Mouse (Mus musculus) mouse trophoblast stem cell (cell line): ENCODE data around the gene Romo1.
"Not testable (repeated sequence)": the region's sequence is repeated elsewhere in the genome, so short reads cannot be mapped to it uniquely, and the experiment has no call there.

ENCODE experiments used
- in situ Hi-C, 2 experiments: fragments of 300-500 bp; cut with MseI, MboI; formaldehyde crosslinking; loops; 2 replicates in 1 of 2; 3 replicates in 1 of 2; pipeline ENCODE4 v1.15.1; 2025

Romo1 gene

DNA sequence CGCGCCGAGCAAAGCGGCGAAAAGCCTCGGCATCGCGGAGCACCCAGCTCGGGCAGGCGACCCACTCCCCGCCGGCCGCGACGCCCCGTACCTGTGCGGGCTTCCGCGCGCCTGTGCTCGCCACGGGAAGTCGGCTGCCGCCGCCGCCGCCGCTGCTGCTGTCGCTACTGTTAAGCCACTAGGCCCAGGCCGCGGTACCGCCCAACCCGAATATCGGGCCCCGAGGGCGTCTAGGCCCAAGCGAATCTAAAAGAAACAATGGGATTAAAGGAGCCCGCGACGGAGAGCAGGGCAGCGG is 35.9 kb downstream of the Romo1 start:
- in situ Hi-C loops = no loop called here

- in situ Hi-C loops = no loop called here
Observed at GRCm38 (mm10) chr2:156180094-156180821, 36.4 kb downstream of the Romo1 start, which contains the start of gene Rbm39. Gene Rbm39 (minus strand): TSS chr2:156180238.

DNA sequence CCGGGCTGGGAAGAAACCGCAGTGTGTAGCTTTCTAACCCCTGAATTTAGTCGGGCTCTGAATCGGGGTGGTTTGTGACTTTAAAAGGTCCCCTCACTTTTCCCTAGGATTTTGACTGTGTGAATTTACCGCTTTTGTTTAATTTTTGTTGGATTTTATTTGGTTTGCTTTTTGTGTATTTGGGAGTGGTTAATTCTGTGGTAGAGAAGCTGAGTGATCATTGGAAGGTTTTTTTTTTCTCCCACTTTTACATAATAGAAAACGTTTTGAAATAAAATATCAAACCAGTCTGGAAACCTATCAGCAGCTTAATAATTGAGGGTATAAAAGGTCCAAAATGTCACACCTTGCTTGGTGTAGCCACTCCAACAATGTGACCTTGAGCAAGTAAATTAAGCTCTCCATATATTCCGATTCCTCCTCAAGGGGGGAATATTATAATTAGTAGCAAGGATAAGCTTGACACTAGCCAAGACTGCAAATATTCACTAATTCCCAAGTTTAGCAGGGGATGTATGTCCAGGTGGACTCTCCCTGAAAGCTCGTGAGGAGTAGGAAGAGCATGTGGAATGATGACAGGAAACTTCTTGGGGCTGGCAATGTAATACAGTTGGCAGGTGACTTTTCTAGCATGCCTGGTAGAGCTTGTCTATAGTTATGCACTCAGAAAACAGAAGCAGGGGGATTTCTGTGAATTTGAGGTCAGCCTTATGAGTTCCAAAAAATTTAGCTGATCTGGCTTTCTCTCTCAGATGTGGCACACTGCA is 37.2 kb downstream of the Romo1 start:
- in situ Hi-C loops = no loop called here

- in situ Hi-C loops = no loop called here
Observed at GRCm38 (mm10) chr2:156181592-156181991, 37.8 kb downstream of the Romo1 start.

DNA sequence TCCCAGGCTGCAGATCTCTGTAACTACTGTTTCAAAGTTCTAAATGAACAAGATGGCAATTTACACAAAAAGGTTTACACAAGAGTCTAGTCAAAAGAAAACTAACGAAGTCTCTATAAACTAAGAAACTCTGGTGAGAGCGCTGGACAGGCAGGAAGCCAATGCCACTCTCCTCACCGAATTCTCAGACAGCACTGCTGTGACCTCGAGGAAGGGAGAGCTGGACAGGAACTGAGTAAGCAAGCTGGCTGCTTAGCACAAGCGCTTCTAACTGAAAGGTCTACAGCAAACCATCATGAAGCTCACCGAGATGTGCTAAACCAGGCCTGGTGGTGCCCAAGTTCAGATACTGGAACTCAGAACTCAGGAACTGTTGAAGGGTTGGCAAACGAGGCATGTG is 45.4 kb downstream of the Romo1 start:
- in situ Hi-C loops = not testable (repeated sequence)

- in situ Hi-C loops = no loop called here
Observed at GRCm38 (mm10) chr2:156190004-156190896, 46.4 kb downstream of the Romo1 start.

DNA sequence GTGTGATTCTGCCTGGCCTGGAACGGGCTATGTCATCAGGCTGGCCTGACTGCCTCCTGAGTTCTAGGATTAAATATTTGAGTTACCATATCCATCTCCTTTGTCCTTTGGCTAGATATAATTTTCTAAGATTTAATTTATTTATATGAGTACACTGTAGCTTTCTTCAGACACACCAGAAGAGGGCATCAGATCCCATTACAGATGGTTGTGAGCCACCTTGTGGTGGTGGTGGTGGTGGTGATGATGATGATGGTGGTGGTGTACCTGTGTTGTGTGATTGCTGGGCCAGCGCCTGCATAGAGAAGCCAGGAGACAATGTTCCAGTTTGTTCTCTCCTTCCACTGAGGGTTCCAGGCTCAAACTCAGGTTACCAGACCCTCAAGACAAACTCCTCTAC is 47.7 kb downstream of the Romo1 start:
- in situ Hi-C loops = no loop called here

DNA sequence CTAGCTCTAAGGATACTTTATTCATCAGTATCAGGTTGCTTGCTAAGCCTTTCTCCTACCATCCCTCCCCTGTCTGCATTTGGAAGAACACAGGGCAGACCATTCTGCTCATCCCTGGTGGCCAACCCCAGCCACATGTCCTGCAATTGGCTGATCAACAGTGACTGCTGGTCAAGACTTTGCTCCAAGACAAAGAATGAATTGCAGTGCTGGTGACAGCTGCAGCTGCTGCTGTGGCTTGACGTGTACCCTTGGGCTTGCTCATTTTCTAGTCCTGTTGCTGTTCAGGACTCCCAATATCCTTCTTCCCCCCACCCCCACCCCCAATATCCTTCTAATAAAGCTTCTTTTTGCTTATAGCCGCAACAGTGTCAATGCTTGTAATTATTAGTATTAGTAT is 48.2 kb downstream of the Romo1 start:
- in situ Hi-C loops = no loop called here

GRCm38 (mm10) chr2:156193066-156193862 is 49.4 kb downstream of the Romo1 start:
- in situ Hi-C loops = no loop called here

GRCm38 (mm10) chr2:156194571-156194970 is 50.7 kb downstream of the Romo1 start:
- in situ Hi-C loops = no loop called here
